Mouse (Mus musculus): ENCODE data around the gene Zfp646. TPM values are rescaled to one million over a fixed set of nuclear protein-coding genes. Genes with fewer than 3 reads are reported as not detected.
"Not testable (repeated sequence)": the region's sequence is repeated elsewhere in the genome, so short reads cannot be mapped to it uniquely, and the experiment has no call there.

The Zfp646 gene
- polyA plus RNA-seq, 1 experiment from 2014 or later, result 2.7 TPM

DNA sequence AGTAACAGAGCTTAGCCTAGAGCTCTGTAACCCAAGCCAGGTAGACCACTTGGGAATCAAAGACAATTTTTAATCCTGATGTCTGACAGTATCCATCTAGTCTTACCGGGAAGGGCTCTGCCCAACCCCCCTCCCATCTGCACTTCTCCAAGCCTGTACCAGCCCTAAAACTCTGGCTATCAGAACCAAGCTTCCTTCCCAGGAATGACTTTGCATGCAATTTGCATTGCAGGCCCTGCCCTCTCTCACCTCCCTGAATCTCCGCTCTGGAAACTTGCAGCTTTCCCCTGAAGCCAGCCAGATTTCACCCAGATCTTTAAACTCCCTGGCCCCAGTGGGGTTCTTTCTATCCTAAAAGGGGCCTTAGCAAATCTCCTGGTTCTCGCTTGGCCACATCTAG is 11.8 kb downstream of the Zfp646 start:
- H3K27me3 ChIP-seq (ENCODE audit: insufficient read depth, low read length), result no peaks in the 10 kb centered on the region
- DNase-seq (no peak), ATAC-seq (no peak)
- peaks cover 53% of the 10 kb centered on the region for H3K36me3 ChIP-seq (replicated peaks; ENCODE audit: insufficient read depth, low read length)
- peaks cover 5% of the 10 kb centered on the region; the same call in 1 of the 2 replicates for H3K4me1 ChIP-seq (ENCODE audit: insufficient read depth)
- no peak for TF ChIP-seq EP300 (IDR thresholded peaks at IDR 0.05; ENCODE audit: low read depth)
- no peak for TF ChIP-seq CTCF (IDR thresholded peaks at IDR 0.05; ENCODE audit: low read depth)
- no peak overlapping the region for H3K27ac ChIP-seq (ENCODE audit: low read depth)
- no peak overlapping the region for H3K4me2 ChIP-seq (ENCODE audit: low read depth, low read length)
- H3K9me3 ChIP-seq (ENCODE audit: low read length), result no peaks in the 10 kb centered on the region
- H3K4me3 ChIP-seq (ENCODE audit: low read depth, low read length), result no peak overlapping the region
- H3K9ac ChIP-seq (replicated peaks), result no peak overlapping the region
- WGBS (ENCODE audit: insufficient replicate concordance), result 78% methylated on average over 3 of the region's 3 CpGs

DNA sequence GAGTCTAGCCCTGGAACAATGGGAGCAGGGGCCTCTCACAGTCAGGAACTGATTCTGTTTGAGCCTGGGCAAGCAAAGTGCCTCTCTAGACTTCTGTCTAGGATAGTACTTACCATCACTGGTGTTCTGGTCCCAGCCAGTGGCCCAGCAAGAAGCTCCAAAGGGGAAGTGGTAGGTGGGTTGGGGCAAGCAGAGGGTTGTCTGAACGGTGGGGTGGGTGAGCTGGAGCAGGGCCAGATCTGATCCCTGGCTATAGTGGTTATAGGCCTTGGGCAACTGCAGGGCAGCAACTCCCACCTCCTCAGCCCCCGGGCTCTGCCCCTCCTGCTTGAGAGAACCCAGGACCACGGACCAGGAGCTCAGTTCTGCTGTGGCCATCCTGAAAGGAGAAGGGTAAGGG is 12.8 kb downstream of the Zfp646 start:
- DNase-seq (no peak), ATAC-seq (no peak)
- Histone ChIP-seq H3K4me1 (ENCODE audit: insufficient read depth) (peaks cover 4% of the 10 kb centered on the region; the same call in 1 of the 2 replicates), H3K4me2 (ENCODE audit: low read depth, low read length) (no peak overlapping the region), H3K27me3 (ENCODE audit: insufficient read depth, low read length) (no peaks in the 10 kb centered on the region), H3K9ac (replicated peaks) (no peak overlapping the region), H3K4me3 (ENCODE audit: low read depth, low read length) (no peak overlapping the region), H3K36me3 (replicated peaks; ENCODE audit: insufficient read depth, low read length) (peaks cover 43% of the 10 kb centered on the region), H3K9me3 (ENCODE audit: low read length) (no peaks in the 10 kb centered on the region), H3K27ac (ENCODE audit: low read depth) (no peak overlapping the region)
- 47% methylated on average over 3 of the region's 3 CpGs for WGBS (ENCODE audit: insufficient replicate concordance)
- TF ChIP-seq CTCF (IDR thresholded peaks at IDR 0.05; ENCODE audit: low read depth) (no peak), EP300 (IDR thresholded peaks at IDR 0.05; ENCODE audit: low read depth) (no peak)

DNA sequence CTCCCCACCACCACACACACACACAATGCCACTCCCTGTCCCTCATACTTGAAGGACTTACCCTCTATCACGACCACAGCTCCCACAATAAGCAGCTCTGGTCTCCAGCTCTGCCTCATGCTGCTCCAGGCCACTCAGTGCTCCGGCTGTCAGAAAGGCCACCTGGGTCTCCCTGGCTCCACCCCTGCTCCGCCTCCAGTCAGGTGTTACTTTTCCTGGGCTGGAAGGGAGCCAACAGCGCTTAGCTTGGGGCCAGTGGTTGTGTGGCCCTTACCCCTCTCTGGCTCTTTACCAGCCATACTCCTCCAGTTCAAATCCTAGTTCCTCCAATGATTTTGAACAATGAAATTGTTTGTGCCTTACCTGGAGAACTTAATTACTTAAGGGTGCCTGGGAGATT is 14.8 kb downstream of the Zfp646 start, which contains the start of gene Prss53:
Gene Prss53 (minus strand): TSS at position 173 of the 400 bp plus-strand sequence.
- no peak within 1 kb of the TSS; the same call in 1 of the 2 replicates for H3K9ac ChIP-seq (replicated peaks)
- H3K27me3 ChIP-seq (ENCODE audit: insufficient read depth, low read length), result no peaks in the 10 kb centered on the region
- H3K4me3 ChIP-seq (ENCODE audit: low read depth, low read length), result no peak within 1 kb of the TSS
- TF ChIP-seq CTCF (IDR thresholded peaks at IDR 0.05; ENCODE audit: low read depth) (no peak), EP300 (IDR thresholded peaks at IDR 0.05; ENCODE audit: low read depth) (no peak)
- no peak within 1 kb of the TSS for H3K4me2 ChIP-seq (ENCODE audit: low read depth, low read length)
- DNase-seq (peak; percentile 66), ATAC-seq (no peak)
- H3K4me1 ChIP-seq (ENCODE audit: insufficient read depth), result peaks cover 2% of the 10 kb centered on the region
- 46% methylated on average over 4 of the region's 4 CpGs for WGBS (ENCODE audit: insufficient replicate concordance)
- no peak within 1 kb of the TSS for H3K27ac ChIP-seq (ENCODE audit: low read depth)
- peaks cover 30% of the 10 kb centered on the region for H3K36me3 ChIP-seq (replicated peaks; ENCODE audit: insufficient read depth, low read length)
- no peaks in the 10 kb centered on the region for H3K9me3 ChIP-seq (ENCODE audit: low read length)

- peak overlapping the region; percentile 92 for H3K27ac ChIP-seq (ENCODE audit: low read depth)
- peaks cover 7% of the 10 kb centered on the region for H3K36me3 ChIP-seq (replicated peaks; ENCODE audit: insufficient read depth, low read length)
- 69% methylated on average over 5 of the region's 5 CpGs for WGBS (ENCODE audit: insufficient replicate concordance)
- H3K9ac ChIP-seq (replicated peaks), result peak overlapping the region; percentile 73
- peak; percentile 46 for ATAC-seq
- peak overlapping the region; percentile 64 for H3K4me3 ChIP-seq (ENCODE audit: low read depth, low read length)
- no peaks in the 10 kb centered on the region for H3K27me3 ChIP-seq (ENCODE audit: insufficient read depth, low read length)
- H3K4me2 ChIP-seq (ENCODE audit: low read depth, low read length), result peak overlapping the region; percentile 90
- H3K4me1 ChIP-seq (ENCODE audit: insufficient read depth), result peaks cover 18% of the 10 kb centered on the region
- TF ChIP-seq EP300 (IDR thresholded peaks at IDR 0.05; ENCODE audit: low read depth), result no peak
- TF ChIP-seq CTCF (IDR thresholded peaks at IDR 0.05; ENCODE audit: low read depth), result no peak; the same call in 1 of the 2 replicates
- no peaks in the 10 kb centered on the region for H3K9me3 ChIP-seq (ENCODE audit: low read length)
- peak; percentile 59 for DNase-seq
Measured at GRCm38 (mm10) chr7:127894480-127894879, 18.5 kb downstream of the Zfp646 start.

GRCm38 (mm10) chr7:127895442-127895841 is 19.4 kb downstream of the Zfp646 start, which contains the start of the genes Gm21974 and Vkorc1:
Gm21974 (minus strand) TSS chr7:127895454.
Vkorc1 (minus strand) TSS chr7:127895617.
- DNase-seq (peak; percentile 95), ATAC-seq (peak; percentile 91)
- TF ChIP-seq EP300 (IDR thresholded peaks at IDR 0.05; ENCODE audit: low read depth) (peak; percentile 23; the same call in 1 of the 2 replicates), CTCF (IDR thresholded peaks at IDR 0.05; ENCODE audit: low read depth) (peak; percentile 68)
- 1% methylated on average over 26 of the region's 26 CpGs for WGBS (ENCODE audit: insufficient replicate concordance)
- H3K9ac ChIP-seq (replicated peaks), result peak within 1 kb of the TSS; percentile 73
- H3K27ac ChIP-seq (ENCODE audit: low read depth), result peak within 1 kb of the TSS; percentile 92
- H3K27me3 ChIP-seq (ENCODE audit: insufficient read depth, low read length), result no peaks in the 10 kb centered on the region
- peaks cover 28% of the 10 kb centered on the region for H3K4me1 ChIP-seq (ENCODE audit: insufficient read depth)
- H3K4me3 ChIP-seq (ENCODE audit: low read depth, low read length), result peak within 1 kb of the TSS; percentile 64
- H3K9me3 ChIP-seq (ENCODE audit: low read length), result no peaks in the 10 kb centered on the region
- peak within 1 kb of the TSS; percentile 90 for H3K4me2 ChIP-seq (ENCODE audit: low read depth, low read length)
- H3K36me3 ChIP-seq (replicated peaks; ENCODE audit: insufficient read depth, low read length), result peaks cover 4% of the 10 kb centered on the region; the same call in 1 of the 2 replicates

GRCm38 (mm10) chr7:127895891-127896290 is 19.9 kb downstream of the Zfp646 start:
- 58% methylated on average over 7 of the region's 7 CpGs for WGBS (ENCODE audit: insufficient replicate concordance)
- ATAC-seq; H3K27me3 ChIP-seq (ENCODE audit: insufficient read depth, low read length); H3K9ac ChIP-seq (replicated peaks); DNase-seq; H3K9me3 ChIP-seq (ENCODE audit: low read length); H3K36me3 ChIP-seq (replicated peaks; ENCODE audit: insufficient read depth, low read length): not testable (repeated sequence)
- peak overlapping the region; percentile 90 for H3K4me2 ChIP-seq (ENCODE audit: low read depth, low read length)
- 0 out of 2 replicates have a peak overlapping the region, but pooled peaks have one; percentile 24 for H3K27ac ChIP-seq (ENCODE audit: low read depth)
- peak overlapping the region; percentile 64 for H3K4me3 ChIP-seq (ENCODE audit: low read depth, low read length)
- H3K4me1 ChIP-seq (ENCODE audit: insufficient read depth), result peaks cover 29% of the 10 kb centered on the region
